Mouse (Mus musculus) G1E (cell line): ENCODE measurements around the gene 5730522E02Rik. TPM values are rescaled to one million over a fixed set of nuclear protein-coding genes. Genes with fewer than 3 reads are reported as not detected.

Experiments
- ATAC-seq: 2 replicates; pipeline ENCODE4 v1.8.0; 2016; ENCODE audit warnings: mild to moderate bottlenecking; ENCODE audit not compliant: insufficient number of reproducible peaks, poor library complexity, low FRiP score, severe bottlenecking; ENCODE audit errors: extremely low read depth
- DNase-seq: peaks from one replicate; pipeline ENCODE4 v3.0.0; 2012; ENCODE audit warnings: low spot score
- H3K27me3 ChIP-seq: 2 replicates; pipeline ENCODE4 v1.6.1; 2012; ENCODE audit warnings: mild to moderate bottlenecking, low read length, inconsistent platforms; ENCODE audit not compliant: insufficient read depth
- H3K36me3 ChIP-seq: replicated peaks from 2 replicates; pipeline ENCODE3; 2012; ENCODE audit warnings: mild to moderate bottlenecking, inconsistent platforms
- H3K4me1 ChIP-seq: 2 replicates; pipeline ENCODE4 v1.6.1; 2012; ENCODE audit warnings: low read depth, low read length, inconsistent platforms, mixed read lengths; ENCODE audit not compliant: insufficient read depth
- H3K4me3 ChIP-seq: 2 replicates; pipeline ENCODE4 v1.5.1; 2012; ENCODE audit warnings: low read depth, mild to moderate bottlenecking, inconsistent platforms, low read length, moderate library complexity, mixed read lengths
- H3K9me3 ChIP-seq: replicated peaks from 2 replicates; pipeline ENCODE4 v1.6.1; 2012; ENCODE audit warnings: inconsistent platforms
- CTCF ChIP-seq: IDR thresholded peaks from 2 replicates; pipeline ENCODE4 v1.5.1; 2012; ENCODE audit warnings: low read depth, low read length, inconsistent platforms, mixed read lengths
- GATA1 ChIP-seq: IDR thresholded peaks from 2 replicates; pipeline ENCODE4 v1.6.1; 2012; ENCODE audit warnings: borderline replicate concordance, low read length, inconsistent platforms, mixed read lengths
- GATA2 ChIP-seq: IDR thresholded peaks from 2 replicates; pipeline ENCODE4 v1.6.1; 2012; ENCODE audit warnings: low read depth, low read length, inconsistent platforms, borderline replicate concordance
- POLR2AphosphoS5 ChIP-seq: IDR thresholded peaks from 2 replicates; pipeline ENCODE4 v1.6.1; 2012; ENCODE audit warnings: low read depth, low read length, inconsistent platforms; ENCODE audit not compliant: insufficient replicate concordance
- TAL1 ChIP-seq: conservative IDR thresholded peaks from 2 replicates; pipeline ENCODE4 v1.6.1; 2012; ENCODE audit warnings: low read depth, low read length, inconsistent platforms, mixed read lengths
- polyA plus RNA-seq: library from polyadenylated mRNA; stranded (reverse); fragments of >175 nt; gene quantifications from 2 replicates; pipeline ENCODE4 v1.2.3, GENCODE M21; 2012
- total RNA-seq, 2 experiments: library from RNA; stranded (forward) in 1 of 2; stranded (reverse) in 1 of 2; fragments of 200-1000 nt in 1 of 2; fragments of >200 nt in 1 of 2; fragmentation: Nextera tagmentation in 1 of 2; gene quantifications; 2 replicates each; pipeline ENCODE4 v1.2.3; 2014 to 2017

The 5730522E02Rik gene
- total and polyA plus RNA-seq, 3 experiments: 0.44 TPM; not detected in 2

DNA sequence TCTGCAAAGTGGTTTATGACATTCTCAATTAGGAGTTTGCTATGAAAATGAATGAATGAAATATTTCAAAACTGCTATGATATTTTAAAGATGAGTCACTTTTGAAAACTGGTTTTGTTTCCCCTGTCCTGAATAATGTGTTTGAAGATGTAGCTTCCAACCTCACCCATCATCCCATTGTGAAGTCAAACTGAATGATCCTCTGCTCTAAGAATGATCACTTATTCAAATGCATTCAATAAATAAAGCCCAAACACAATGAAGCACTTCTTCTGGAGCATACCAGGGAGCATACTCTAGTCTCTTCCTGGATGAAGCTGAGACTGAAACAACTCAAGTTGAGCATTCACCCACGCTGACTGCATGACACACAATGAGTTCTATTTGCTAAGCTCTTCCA lies 438.3 kb downstream of the 5730522E02Rik start:
- no peak for TF ChIP-seq GATA1
- DNase-seq: no peak
- Histone ChIP-seq H3K36me3 (no peaks in the 10 kb centered on the region), H3K4me3 (no peak overlapping the region), H3K27me3 (no peaks in the 10 kb centered on the region), H3K4me1 (no peaks in the 10 kb centered on the region), H3K9me3 (no peaks in the 10 kb centered on the region)
- ATAC-seq: no peak

DNA sequence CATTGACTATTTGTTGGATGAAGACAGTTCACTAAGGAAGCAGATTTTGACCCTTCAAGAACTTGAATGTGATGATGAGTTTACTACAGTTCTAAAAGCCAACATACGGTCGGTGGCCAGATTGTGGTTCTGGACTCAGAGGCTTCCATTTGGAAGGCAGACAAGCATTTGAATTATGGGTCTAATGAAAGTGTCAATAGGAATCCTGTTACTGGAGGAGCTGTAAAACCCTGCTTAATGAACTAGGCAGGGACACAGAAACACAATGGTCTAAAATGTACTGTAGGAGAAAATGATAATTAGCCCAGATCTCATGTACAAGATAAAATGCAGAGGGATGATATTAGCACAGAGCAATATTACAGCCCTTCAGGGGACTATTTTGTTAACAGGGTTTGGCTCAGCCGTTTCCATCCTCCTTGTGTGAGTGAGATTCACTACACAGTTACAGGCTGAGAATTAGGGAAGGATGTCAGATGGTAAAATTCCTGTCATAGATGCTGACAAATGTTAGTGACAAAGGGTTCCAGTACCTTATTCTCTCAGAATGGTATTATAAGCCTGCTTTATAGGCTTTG lies 439.5 kb downstream of the 5730522E02Rik start:
- TF ChIP-seq CTCF: no peak
- TF ChIP-seq POLR2AphosphoS5: no peak
- TF ChIP-seq GATA1: no peak
- TF ChIP-seq GATA2: no peak
- TF ChIP-seq TAL1: no peak
- Histone ChIP-seq H3K4me1 (no peaks in the 10 kb centered on the region), H3K36me3 (no peaks in the 10 kb centered on the region), H3K4me3 (no peak overlapping the region), H3K27me3 (no peaks in the 10 kb centered on the region), H3K9me3 (no peaks in the 10 kb centered on the region)
- no peak for ATAC-seq
- DNase-seq: no peak

DNA sequence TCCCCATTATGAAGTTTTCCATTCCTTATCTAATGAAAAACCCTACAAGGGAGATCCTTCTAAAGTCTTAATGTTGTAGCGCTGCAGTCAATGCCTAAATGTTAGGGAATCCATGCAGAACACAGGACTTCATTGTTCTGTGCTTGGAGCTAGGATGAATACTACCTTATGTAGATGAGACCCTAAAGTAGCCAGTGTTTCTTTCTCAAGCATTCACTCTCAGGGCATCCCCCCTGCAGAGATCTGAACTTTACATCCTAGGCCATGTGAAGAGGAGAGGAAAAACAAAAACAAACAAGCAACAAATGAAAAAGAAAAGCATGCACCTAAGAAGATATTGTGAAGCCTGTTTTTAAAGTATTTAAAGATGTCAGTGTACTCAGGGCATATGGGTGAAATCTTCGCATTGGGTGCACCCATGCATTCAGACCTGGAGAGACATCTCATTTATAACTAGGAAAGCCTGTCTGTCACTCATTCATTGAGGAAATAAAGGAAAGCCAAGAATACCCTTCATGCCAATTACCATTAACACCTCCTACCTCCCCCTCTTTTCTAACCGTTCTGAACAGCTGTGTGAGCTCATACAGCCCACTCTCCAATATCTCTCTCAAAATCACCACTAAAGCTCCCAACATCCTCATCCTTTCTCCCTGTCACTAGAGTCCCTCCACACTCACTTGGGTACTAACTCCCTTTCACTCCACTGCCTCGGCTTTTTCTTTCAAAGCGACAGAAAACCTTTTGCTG lies 442.8 kb downstream of the 5730522E02Rik start:
- no peaks in the 10 kb centered on the region for H3K4me1 ChIP-seq
- no peak for TF ChIP-seq POLR2AphosphoS5
- no peak for TF ChIP-seq TAL1
- TF ChIP-seq GATA2: no peak
- TF ChIP-seq GATA1: no peak
- no peak for TF ChIP-seq CTCF
- H3K27me3 ChIP-seq: no peaks in the 10 kb centered on the region
- H3K9me3 ChIP-seq: no peaks in the 10 kb centered on the region
- DNase-seq (no peak), ATAC-seq (no peak)
- H3K4me3 ChIP-seq: no peak overlapping the region
- no peaks in the 10 kb centered on the region for H3K36me3 ChIP-seq

DNA sequence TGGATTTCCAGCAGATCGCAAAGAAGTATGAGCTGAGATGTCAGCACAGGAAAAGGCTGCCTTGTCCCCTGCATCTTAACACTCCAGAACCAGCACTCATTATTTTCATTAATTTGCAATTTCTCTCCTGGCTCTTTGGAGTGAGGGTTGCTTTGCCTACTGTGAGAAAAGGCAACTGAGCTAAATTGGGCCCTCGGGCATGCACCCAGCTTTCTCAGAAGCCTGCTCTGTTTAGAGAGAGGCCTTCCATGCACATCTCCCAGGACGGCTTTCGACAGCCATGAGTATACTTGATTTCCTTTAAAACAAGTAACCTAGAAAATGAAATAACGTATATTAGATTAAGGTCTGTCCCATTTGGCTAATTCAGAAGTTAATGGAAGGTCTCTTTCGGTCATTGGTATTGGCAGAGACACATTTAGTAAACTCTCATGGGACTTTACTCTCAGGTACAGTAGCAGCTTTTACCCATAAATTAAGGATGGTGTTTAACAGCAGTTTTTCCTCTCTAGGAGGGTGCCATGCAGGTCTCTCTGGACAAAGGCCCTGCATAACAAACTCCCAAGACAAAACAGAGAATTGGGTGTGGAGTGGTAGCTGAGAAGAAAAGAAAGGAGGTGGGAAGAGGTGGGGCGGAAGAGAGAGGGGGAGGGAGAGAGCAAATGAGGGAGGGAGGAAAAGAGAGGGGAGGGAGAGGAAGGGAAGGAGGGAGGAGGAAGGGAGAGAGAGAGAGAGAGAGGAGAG lies 457.2 kb downstream of the 5730522E02Rik start:
- TF ChIP-seq CTCF: no peak
- no peak for TF ChIP-seq GATA2
- no peak for TF ChIP-seq GATA1
- no peak for TF ChIP-seq TAL1
- no peak for TF ChIP-seq POLR2AphosphoS5
- Histone ChIP-seq H3K9me3 (no peaks in the 10 kb centered on the region), H3K4me3 (no peak overlapping the region), H3K36me3 (no peaks in the 10 kb centered on the region), H3K4me1 (no peaks in the 10 kb centered on the region), H3K27me3 (no peaks in the 10 kb centered on the region)
- no peak for ATAC-seq
- no peak for DNase-seq

DNA sequence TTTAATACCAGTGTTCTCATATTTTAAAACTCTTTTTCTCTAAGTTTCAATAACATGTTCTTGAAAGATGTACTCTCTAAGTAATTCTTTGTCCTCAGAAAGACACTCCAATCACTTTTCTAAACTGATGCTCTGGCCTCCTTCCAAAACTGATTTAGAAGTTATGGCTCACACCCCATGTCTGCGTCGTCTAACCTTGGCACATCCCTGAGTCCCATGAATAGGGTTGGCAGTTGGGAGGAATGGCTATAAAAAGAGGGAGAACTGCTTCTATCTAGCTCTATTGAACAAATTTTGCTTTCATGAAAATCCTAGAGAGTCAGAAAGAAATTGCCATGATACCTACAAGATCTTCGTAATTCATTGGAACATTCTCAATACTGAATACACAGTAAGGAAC lies 458.1 kb downstream of the 5730522E02Rik start:
- Histone ChIP-seq H3K9me3 (no peaks in the 10 kb centered on the region), H3K36me3 (no peaks in the 10 kb centered on the region), H3K4me1 (no peaks in the 10 kb centered on the region), H3K4me3 (no peak overlapping the region), H3K27me3 (no peaks in the 10 kb centered on the region)
- TF ChIP-seq CTCF (no peak), POLR2AphosphoS5 (no peak), GATA1 (no peak), GATA2 (no peak), TAL1 (no peak)
- DNase-seq (no peak), ATAC-seq (no peak)

DNA sequence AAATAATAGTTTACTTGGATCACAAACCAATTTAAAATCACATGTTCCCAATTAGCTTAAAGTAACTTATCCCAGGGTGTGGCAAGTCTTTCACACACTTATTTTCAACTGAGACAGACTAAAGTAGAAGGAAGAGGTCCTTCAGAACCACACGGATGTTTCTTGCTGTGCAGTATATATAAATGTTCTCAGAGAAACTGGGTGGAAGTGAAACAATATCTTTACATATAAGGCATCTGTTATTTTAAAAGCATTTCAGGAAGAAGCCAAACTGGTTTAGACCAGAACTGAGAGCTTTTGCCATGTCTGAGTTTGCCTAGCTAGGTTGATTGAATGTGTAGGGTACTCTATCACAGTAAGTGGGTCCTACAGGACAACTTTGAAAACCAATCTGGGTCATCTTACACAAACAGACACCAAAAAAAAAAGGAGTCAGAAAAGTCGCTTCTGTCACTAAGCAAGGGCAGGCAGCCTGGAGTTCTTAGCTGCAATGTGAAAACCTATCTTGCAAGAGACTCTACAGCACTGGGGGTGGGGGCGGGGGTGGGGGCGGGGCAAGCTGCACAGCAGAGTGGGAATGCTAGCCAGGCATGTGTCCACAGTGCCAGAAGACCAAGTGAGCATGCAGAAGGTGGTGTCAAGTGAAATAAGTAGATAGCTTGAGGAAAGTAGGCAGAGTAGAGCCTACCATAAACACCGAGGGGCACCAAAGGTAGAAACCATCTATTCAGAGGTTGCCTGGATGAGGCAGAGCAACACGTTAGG lies 463.3 kb downstream of the 5730522E02Rik start:
- Histone ChIP-seq H3K9me3 (no peaks in the 10 kb centered on the region), H3K27me3 (no peaks in the 10 kb centered on the region), H3K4me1 (no peaks in the 10 kb centered on the region), H3K36me3 (no peaks in the 10 kb centered on the region), H3K4me3 (no peak overlapping the region)
- ATAC-seq: no peak
- no peak for DNase-seq
- no peak for TF ChIP-seq TAL1
- TF ChIP-seq POLR2AphosphoS5: no peak
- TF ChIP-seq GATA2: no peak
- no peak for TF ChIP-seq GATA1
- no peak for TF ChIP-seq CTCF
